Mouse (Mus musculus): ENCODE data around the gene Gm21119. TPM values are rescaled to one million over a fixed set of nuclear protein-coding genes. Genes with fewer than 3 reads are reported as not detected.
"Not testable (repeated sequence)": the region's sequence is repeated elsewhere in the genome, so short reads cannot be mapped to it uniquely, and the experiment has no call there.

Gene Gm21119
- total RNA-seq (2014; rRNA removed), result 0.21 and 0.22 TPM in 2 replicates
- polyA plus RNA-seq (2015; fragmentation: Nextera tagmentation; extraction: Ambion mirVana), result 0.18 and 0.19 TPM in 2 replicates

GRCm38 (mm10) chr8:20614619-20615018 lies at the start of gene Gm21119:
TSS of gene Gm21119 (plus strand) at chr8:20614919.
- H3K27me3 ChIP-seq (ENCODE audit: insufficient read depth, low read length); H3K36me3 ChIP-seq (ENCODE audit: insufficient read depth, low read length); ATAC-seq; H3K9ac ChIP-seq (replicated peaks; ENCODE audit: low read length); H3K27ac ChIP-seq; H3K4me3 ChIP-seq (ENCODE audit: low read length); H3K9me3 ChIP-seq (ENCODE audit: low read length); H3K4me2 ChIP-seq (ENCODE audit: low read depth, low read length); H3K4me1 ChIP-seq (ENCODE audit: insufficient read depth, low read length); DNase-seq (ENCODE audit: low spot score): not testable (repeated sequence)
- whole genome bisulfite sequencing, result no CpG with 5 or more reads among the region's 2 CpGs

- no CpG with 5 or more reads among the region's 1 CpGs for WGBS
- not testable (repeated sequence) for H3K27ac ChIP-seq; H3K9me3 ChIP-seq (ENCODE audit: low read length); H3K4me3 ChIP-seq (ENCODE audit: low read length); H3K9ac ChIP-seq (replicated peaks; ENCODE audit: low read length); H3K36me3 ChIP-seq (ENCODE audit: insufficient read depth, low read length); ATAC-seq; H3K27me3 ChIP-seq (ENCODE audit: insufficient read depth, low read length); H3K4me2 ChIP-seq (ENCODE audit: low read depth, low read length); H3K4me1 ChIP-seq (ENCODE audit: insufficient read depth, low read length); DNase-seq (ENCODE audit: low spot score)
These were observed 48.0 kb upstream of the Gm21119 start for GRCm38 (mm10) chr8:20566753-20567152.

- not testable (repeated sequence) for H3K4me3 ChIP-seq (ENCODE audit: low read length); H3K4me1 ChIP-seq (ENCODE audit: insufficient read depth, low read length); H3K27me3 ChIP-seq (ENCODE audit: insufficient read depth, low read length); H3K9me3 ChIP-seq (ENCODE audit: low read length); H3K4me2 ChIP-seq (ENCODE audit: low read depth, low read length); H3K9ac ChIP-seq (replicated peaks; ENCODE audit: low read length); H3K36me3 ChIP-seq (ENCODE audit: insufficient read depth, low read length); H3K27ac ChIP-seq; DNase-seq (ENCODE audit: low spot score); ATAC-seq
- 94% methylated on average over 3 of the region's 6 CpGs for WGBS
These were observed 33.6 kb upstream of the Gm21119 start for GRCm38 (mm10) chr8:20581081-20581480.

GRCm38 (mm10) chr8:20582772-20583171 lies 31.9 kb upstream of the Gm21119 start:
- H3K9ac ChIP-seq (replicated peaks; ENCODE audit: low read length); H3K36me3 ChIP-seq (ENCODE audit: insufficient read depth, low read length); H3K4me2 ChIP-seq (ENCODE audit: low read depth, low read length); H3K27me3 ChIP-seq (ENCODE audit: insufficient read depth, low read length); DNase-seq (ENCODE audit: low spot score); H3K9me3 ChIP-seq (ENCODE audit: low read length); H3K4me3 ChIP-seq (ENCODE audit: low read length); H3K27ac ChIP-seq; ATAC-seq; H3K4me1 ChIP-seq (ENCODE audit: insufficient read depth, low read length): not testable (repeated sequence)
- 83% methylated on average over 4 of the region's 6 CpGs for WGBS

- peak; percentile 1 for DNase-seq (ENCODE audit: low spot score)
- WGBS, result 16% methylated on average over 7 of the region's 12 CpGs
These were observed 26.2 kb upstream of the Gm21119 start for GRCm38 (mm10) chr8:20588268-20589177.

GRCm38 (mm10) chr8:20589178-20589539 lies 25.6 kb upstream of the Gm21119 start:
- peak; percentile 64 for ATAC-seq
- not testable (repeated sequence) for H3K4me3 ChIP-seq (ENCODE audit: low read length); DNase-seq (ENCODE audit: low spot score); H3K9me3 ChIP-seq (ENCODE audit: low read length); H3K27me3 ChIP-seq (ENCODE audit: insufficient read depth, low read length); H3K36me3 ChIP-seq (ENCODE audit: insufficient read depth, low read length); H3K4me1 ChIP-seq (ENCODE audit: insufficient read depth, low read length); H3K9ac ChIP-seq (replicated peaks; ENCODE audit: low read length); H3K4me2 ChIP-seq (ENCODE audit: low read depth, low read length); H3K27ac ChIP-seq
- WGBS, result 100% methylated on average over 1 of the region's 4 CpGs

More at GRCm38 (mm10) chr8:20588268-20589177, 26.2 kb upstream of the Gm21119 start:
- ATAC-seq, result peak; percentile 81
- not testable (repeated sequence) for H3K9ac ChIP-seq (replicated peaks; ENCODE audit: low read length); H3K27me3 ChIP-seq (ENCODE audit: insufficient read depth, low read length); H3K9me3 ChIP-seq (ENCODE audit: low read length); H3K36me3 ChIP-seq (ENCODE audit: insufficient read depth, low read length); H3K4me2 ChIP-seq (ENCODE audit: low read depth, low read length); H3K27ac ChIP-seq; H3K4me3 ChIP-seq (ENCODE audit: low read length); H3K4me1 ChIP-seq (ENCODE audit: insufficient read depth, low read length)

- not testable (repeated sequence) for H3K36me3 ChIP-seq (ENCODE audit: insufficient read depth, low read length); H3K27me3 ChIP-seq (ENCODE audit: insufficient read depth, low read length); H3K4me2 ChIP-seq (ENCODE audit: low read depth, low read length); H3K9ac ChIP-seq (replicated peaks; ENCODE audit: low read length); H3K4me1 ChIP-seq (ENCODE audit: insufficient read depth, low read length); H3K4me3 ChIP-seq (ENCODE audit: low read length); H3K27ac ChIP-seq; H3K9me3 ChIP-seq (ENCODE audit: low read length)
- peak; percentile 62; the same call in 1 of the 2 replicates for ATAC-seq
- DNase-seq (ENCODE audit: low spot score), result peak; percentile 0
- 82% methylated on average over 3 of the region's 9 CpGs for WGBS
These were observed 24.4 kb upstream of the Gm21119 start for GRCm38 (mm10) chr8:20590117-20590997.

GRCm38 (mm10) chr8:20591002-20591401 lies 23.7 kb upstream of the Gm21119 start:
- ATAC-seq; H3K4me3 ChIP-seq (ENCODE audit: low read length); H3K27me3 ChIP-seq (ENCODE audit: insufficient read depth, low read length); DNase-seq (ENCODE audit: low spot score); H3K4me1 ChIP-seq (ENCODE audit: insufficient read depth, low read length); H3K4me2 ChIP-seq (ENCODE audit: low read depth, low read length); H3K9me3 ChIP-seq (ENCODE audit: low read length); H3K9ac ChIP-seq (replicated peaks; ENCODE audit: low read length); H3K27ac ChIP-seq; H3K36me3 ChIP-seq (ENCODE audit: insufficient read depth, low read length): not testable (repeated sequence)
- 94% methylated on average over 4 of the region's 8 CpGs for WGBS

- not testable (repeated sequence) for H3K4me2 ChIP-seq (ENCODE audit: low read depth, low read length); DNase-seq (ENCODE audit: low spot score); H3K27ac ChIP-seq; H3K4me3 ChIP-seq (ENCODE audit: low read length); H3K4me1 ChIP-seq (ENCODE audit: insufficient read depth, low read length); ATAC-seq; H3K9ac ChIP-seq (replicated peaks; ENCODE audit: low read length); H3K27me3 ChIP-seq (ENCODE audit: insufficient read depth, low read length); H3K36me3 ChIP-seq (ENCODE audit: insufficient read depth, low read length); H3K9me3 ChIP-seq (ENCODE audit: low read length)
- WGBS, result 56% methylated on average over 1 of the region's 5 CpGs
These were observed 21.9 kb upstream of the Gm21119 start for GRCm38 (mm10) chr8:20592732-20593272.
